Mouse (Mus musculus) CH12.LX (cell line): ENCODE data around the gene Arhgef19.
A peak's percentile ranks its signal among the peaks of the same experiment; 100 is the strongest.

Experiments
- BHLHE40 ChIP-seq: IDR thresholded peaks from 2 replicates; pipeline ENCODE4 v1.6.1; 2011; ENCODE audit warnings: mild to moderate bottlenecking, low read depth, low read length, improper control_type of control experiment
- CTCF ChIP-seq, 2 experiments: IDR thresholded peaks in 1 of 2; conservative IDR thresholded peaks in 1 of 2; 2 replicates each; pipeline ENCODE4 v1.5.1; 2011 to 2012; ENCODE audit warnings: low read depth in 2 of 2, low read length in 2 of 2, improper control_type of control experiment in 1 of 2, inconsistent platforms in 1 of 2, mild to moderate bottlenecking in 1 of 2, moderate library complexity in 1 of 2
- E2F4 ChIP-seq: IDR thresholded peaks from 2 replicates; pipeline ENCODE4 v1.6.1; 2011; ENCODE audit warnings: low read depth, low read length, improper control_type of control experiment; ENCODE audit not compliant: insufficient replicate concordance
- IRF4 ChIP-seq: IDR thresholded peaks from 2 replicates; pipeline ENCODE4 v1.6.1; 2014; ENCODE audit warnings: low read depth, mild to moderate bottlenecking, inconsistent platforms, low read length, improper control_type of control experiment
- KAT2A ChIP-seq: IDR thresholded peaks from 2 replicates; pipeline ENCODE4 v1.6.1; 2012; ENCODE audit warnings: low read length, improper control_type of control experiment, inconsistent platforms; ENCODE audit not compliant: insufficient replicate concordance
- MEF2A ChIP-seq: IDR thresholded peaks from 2 replicates; pipeline ENCODE4 v1.6.1; 2014; ENCODE audit warnings: low read depth, mild to moderate bottlenecking, inconsistent platforms, low read length, improper control_type of control experiment, borderline replicate concordance
- POLR2A ChIP-seq: IDR thresholded peaks from 2 replicates; pipeline ENCODE4 v1.6.1; 2011; ENCODE audit warnings: low read depth, mild to moderate bottlenecking, improper control_type of control experiment, low read length
- TCF12 ChIP-seq: IDR thresholded peaks from 2 replicates; pipeline ENCODE4 v1.6.1; 2014; ENCODE audit warnings: low read depth, mild to moderate bottlenecking, inconsistent platforms, low read length, improper control_type of control experiment
- USF1 ChIP-seq: IDR thresholded peaks from 2 replicates; pipeline ENCODE4 v1.6.1; 2014; ENCODE audit warnings: low read depth, mild to moderate bottlenecking, inconsistent platforms, low read length, improper control_type of control experiment

DNA sequence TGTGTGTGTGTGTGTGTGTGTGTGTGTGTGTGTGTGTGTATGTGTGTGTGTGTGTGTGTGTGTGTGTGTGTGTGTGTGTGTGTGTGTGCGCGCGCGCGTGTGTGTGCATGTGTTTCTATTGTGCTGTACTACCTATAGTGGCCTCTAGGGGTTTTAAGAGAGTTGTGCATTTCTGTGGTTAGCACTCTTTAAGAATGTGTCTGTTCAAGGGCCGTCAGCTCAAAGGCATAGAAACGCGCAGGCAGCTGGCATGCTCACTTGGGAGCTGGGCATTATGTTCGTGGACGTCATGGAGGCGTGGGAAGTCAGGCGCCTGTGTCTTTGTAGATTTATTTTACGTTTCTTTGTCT is 41.6 kb upstream of the Arhgef19 start:
- TF ChIP-seq MEF2A (no peak), TCF12 (no peak), IRF4 (no peak), USF1 (no peak), CTCF (conservative IDR thresholded peaks at IDR 0.05 in 1 of 2, IDR thresholded peaks at IDR 0.05 in 1 of 2; ENCODE audit: low read depth in 2 of 2, low read length in 2 of 2) (0 out of 4 replicates have a peak, but pooled peaks of 1 of the 2 experiments have one; percentile 2), POLR2A (no peak), KAT2A (no peak), E2F4 (no peak), BHLHE40 (no peak)
